Mouse (Mus musculus): Measurements from ENCODE around the gene Vcl. TPM values are rescaled to one million over a fixed set of nuclear protein-coding genes. Genes with fewer than 3 reads are reported as not detected.

The Vcl gene
- polyA plus RNA-seq, 1 experiment from 2014 or later = 14.3 TPM

- no peak overlapping the region for H3K4me3 ChIP-seq (replicated peaks; ENCODE audit: low read depth, low read length)
- H3K27me3 ChIP-seq (ENCODE audit: control insufficient read depth, insufficient read depth, low read length) = no peaks in the 10 kb centered on the region
- H3K9ac ChIP-seq (replicated peaks; ENCODE audit: low read length) = no peak overlapping the region
- H3K36me3 ChIP-seq (ENCODE audit: control insufficient read depth, insufficient read depth, low read length) = no peaks in the 10 kb centered on the region
- H3K9me3 ChIP-seq (ENCODE audit: control insufficient read depth, low read length) = no peaks in the 10 kb centered on the region
- WGBS = 37% methylated on average over 2 of the region's 2 CpGs
- ATAC-seq (ENCODE audit: low FRiP score, low TSS enrichment) (no peak), DNase-seq (no peak)
- H3K4me2 ChIP-seq (ENCODE audit: low read length) = no peak overlapping the region
- no peak overlapping the region for H3K27ac ChIP-seq (replicated peaks; ENCODE audit: low read depth, low read length)
- no peaks in the 10 kb centered on the region for H3K4me1 ChIP-seq (ENCODE audit: control insufficient read depth, insufficient read depth, low read length)
These were observed 35.1 kb downstream of the Vcl start for GRCm38 (mm10) chr14:20964285-20964684.

DNA sequence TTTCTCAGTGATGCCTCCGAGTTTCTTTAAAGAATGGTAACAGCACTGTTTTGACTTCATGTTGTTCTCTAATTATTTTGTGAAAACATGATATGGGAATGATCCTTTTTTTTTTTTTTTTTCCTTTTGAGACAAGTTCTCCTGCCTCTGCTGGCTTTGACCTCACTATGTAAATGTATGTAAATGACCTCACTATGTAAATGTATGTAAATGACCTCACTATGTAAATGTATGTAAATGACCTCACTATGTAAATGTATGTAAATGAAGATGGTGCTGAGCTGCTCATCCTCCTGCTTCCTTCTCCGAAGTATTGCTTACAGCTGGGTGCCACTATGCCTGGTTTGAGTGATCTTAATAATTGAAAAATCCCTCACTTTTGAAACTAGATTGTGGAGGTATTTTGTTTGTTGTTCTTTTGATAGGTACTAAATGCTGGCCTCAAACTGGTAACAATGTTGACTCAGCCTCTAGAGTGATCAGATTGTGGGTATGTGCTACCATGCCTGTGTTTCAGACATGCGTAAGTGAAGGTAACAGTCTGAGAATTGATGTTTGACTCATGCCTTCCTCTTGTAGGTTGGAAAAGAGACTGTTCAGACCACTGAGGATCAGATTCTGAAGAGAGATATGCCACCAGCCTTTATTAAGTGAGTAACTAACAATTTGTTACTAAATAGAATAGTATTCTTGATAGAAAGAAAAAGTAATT is 37.9 kb downstream of the Vcl start:
- Histone ChIP-seq H3K9ac (replicated peaks; ENCODE audit: low read length) (no peak overlapping the region), H3K9me3 (ENCODE audit: control insufficient read depth, low read length) (no peaks in the 10 kb centered on the region), H3K27me3 (ENCODE audit: control insufficient read depth, insufficient read depth, low read length) (no peaks in the 10 kb centered on the region), H3K36me3 (ENCODE audit: control insufficient read depth, insufficient read depth, low read length) (no peaks in the 10 kb centered on the region), H3K4me3 (replicated peaks; ENCODE audit: low read depth, low read length) (no peak overlapping the region), H3K27ac (replicated peaks; ENCODE audit: low read depth, low read length) (peak overlapping the region; percentile 52; the same call in 1 of the 2 replicates), H3K4me1 (ENCODE audit: control insufficient read depth, insufficient read depth, low read length) (no peaks in the 10 kb centered on the region; the same call in 1 of the 2 replicates), H3K4me2 (ENCODE audit: low read length) (no peak overlapping the region)
- ATAC-seq (ENCODE audit: low FRiP score, low TSS enrichment) = peak; percentile 80
- WGBS = 56% methylated on average over 3 of the region's 3 CpGs
- peak; percentile 35 for DNase-seq

DNA sequence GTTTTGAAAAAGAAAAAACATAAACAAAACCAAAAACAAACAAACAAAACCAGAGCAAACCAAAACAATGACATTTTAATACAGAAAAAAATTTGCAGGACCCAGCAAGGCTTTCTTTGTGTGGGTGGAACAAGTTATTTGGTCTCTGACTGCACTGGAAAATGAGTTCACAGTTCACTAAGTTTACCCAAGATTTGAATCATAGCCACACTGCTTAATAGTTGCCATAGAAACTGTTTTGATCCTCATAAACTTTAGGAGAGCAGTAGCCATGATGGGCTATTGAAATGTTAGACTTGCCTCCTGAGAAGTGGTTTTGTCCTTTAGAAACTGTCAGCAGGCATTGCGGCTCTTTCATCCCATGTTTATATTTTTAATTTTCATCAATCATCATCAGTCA is 39.9 kb downstream of the Vcl start:
- Histone ChIP-seq H3K4me1 (ENCODE audit: control insufficient read depth, insufficient read depth, low read length) (no peaks in the 10 kb centered on the region; the same call in 1 of the 2 replicates), H3K9ac (replicated peaks; ENCODE audit: low read length) (no peak overlapping the region), H3K9me3 (ENCODE audit: control insufficient read depth, low read length) (no peaks in the 10 kb centered on the region), H3K36me3 (ENCODE audit: control insufficient read depth, insufficient read depth, low read length) (no peaks in the 10 kb centered on the region), H3K4me3 (replicated peaks; ENCODE audit: low read depth, low read length) (no peak overlapping the region), H3K4me2 (ENCODE audit: low read length) (no peak overlapping the region), H3K27me3 (ENCODE audit: control insufficient read depth, insufficient read depth, low read length) (no peaks in the 10 kb centered on the region), H3K27ac (replicated peaks; ENCODE audit: low read depth, low read length) (no peak overlapping the region)
- WGBS = 58% methylated on average over 1 of the region's 1 CpGs
- ATAC-seq (ENCODE audit: low FRiP score, low TSS enrichment) = no peak
- no peak for DNase-seq

DNA sequence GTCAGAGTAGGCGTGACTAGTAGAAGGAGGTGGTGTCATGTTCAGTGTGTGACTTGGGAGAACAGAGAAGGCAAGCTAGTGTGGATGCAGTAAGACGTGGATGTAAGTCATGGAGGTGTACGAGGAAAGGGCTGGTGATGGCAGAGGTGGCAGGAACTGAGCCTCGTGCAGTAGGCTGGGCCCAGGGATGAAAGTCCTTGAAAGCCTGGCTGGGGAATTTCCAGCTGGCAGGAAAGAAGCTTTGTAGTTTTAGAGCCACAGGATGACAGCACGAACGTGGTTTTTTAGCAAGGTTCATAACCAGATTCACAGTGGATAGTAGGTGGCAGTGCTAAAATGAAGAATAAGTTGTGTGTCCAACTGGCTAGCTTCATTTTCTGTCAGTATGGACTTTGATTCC is 41.2 kb downstream of the Vcl start:
- DNase-seq (peak; percentile 9), ATAC-seq (ENCODE audit: low FRiP score, low TSS enrichment) (no peak)
- Histone ChIP-seq H3K27ac (replicated peaks; ENCODE audit: low read depth, low read length) (no peak overlapping the region), H3K36me3 (ENCODE audit: control insufficient read depth, insufficient read depth, low read length) (no peaks in the 10 kb centered on the region), H3K4me2 (ENCODE audit: low read length) (no peak overlapping the region), H3K4me1 (ENCODE audit: control insufficient read depth, insufficient read depth, low read length) (no peaks in the 10 kb centered on the region; the same call in 1 of the 2 replicates), H3K4me3 (replicated peaks; ENCODE audit: low read depth, low read length) (no peak overlapping the region), H3K27me3 (ENCODE audit: control insufficient read depth, insufficient read depth, low read length) (no peaks in the 10 kb centered on the region), H3K9me3 (ENCODE audit: control insufficient read depth, low read length) (no peaks in the 10 kb centered on the region), H3K9ac (replicated peaks; ENCODE audit: low read length) (no peak overlapping the region)
- 47% methylated on average over 6 of the region's 6 CpGs for WGBS

- no peak overlapping the region for H3K27ac ChIP-seq (replicated peaks; ENCODE audit: low read depth, low read length)
- no peak overlapping the region for H3K4me3 ChIP-seq (replicated peaks; ENCODE audit: low read depth, low read length)
- H3K4me1 ChIP-seq (ENCODE audit: control insufficient read depth, insufficient read depth, low read length) = no peaks in the 10 kb centered on the region; the same call in 1 of the 2 replicates
- no peak overlapping the region for H3K4me2 ChIP-seq (ENCODE audit: low read length)
- ATAC-seq (ENCODE audit: low FRiP score, low TSS enrichment) (no peak), DNase-seq (peak; percentile 14)
- 82% methylated on average over 9 of the region's 9 CpGs for WGBS
- H3K27me3 ChIP-seq (ENCODE audit: control insufficient read depth, insufficient read depth, low read length) = no peaks in the 10 kb centered on the region
- H3K36me3 ChIP-seq (ENCODE audit: control insufficient read depth, insufficient read depth, low read length) = no peaks in the 10 kb centered on the region
- no peak overlapping the region for H3K9ac ChIP-seq (replicated peaks; ENCODE audit: low read length)
- no peaks in the 10 kb centered on the region for H3K9me3 ChIP-seq (ENCODE audit: control insufficient read depth, low read length)
These were observed 41.7 kb downstream of the Vcl start for GRCm38 (mm10) chr14:20970927-20971326.

DNA sequence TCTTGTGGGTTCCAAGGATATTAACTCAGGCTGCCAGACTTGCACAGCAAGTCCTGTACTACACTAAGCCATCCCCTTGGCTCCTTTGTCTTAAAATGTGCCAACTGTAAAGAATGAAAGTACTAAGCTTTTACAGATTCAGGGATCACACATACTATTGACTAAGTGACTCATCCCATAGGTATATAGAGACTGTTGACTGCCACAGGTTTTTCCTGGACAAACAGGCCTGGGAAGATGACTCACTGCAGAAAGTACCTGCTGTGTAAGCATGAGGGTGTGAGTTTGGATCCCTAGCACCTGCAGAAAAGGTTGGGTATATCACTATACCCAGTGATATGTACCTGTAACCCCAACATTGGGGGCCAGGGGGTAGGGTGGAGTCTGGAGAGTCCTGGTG is 44.6 kb downstream of the Vcl start:
- no peak for ATAC-seq (ENCODE audit: low FRiP score, low TSS enrichment)

GRCm38 (mm10) chr14:20976741-20977140 is 47.5 kb downstream of the Vcl start:
- Histone ChIP-seq H3K9me3 (ENCODE audit: control insufficient read depth, low read length) (no peaks in the 10 kb centered on the region), H3K36me3 (ENCODE audit: control insufficient read depth, insufficient read depth, low read length) (no peaks in the 10 kb centered on the region), H3K4me3 (replicated peaks; ENCODE audit: low read depth, low read length) (no peak overlapping the region), H3K4me1 (ENCODE audit: control insufficient read depth, insufficient read depth, low read length) (no peaks in the 10 kb centered on the region), H3K9ac (replicated peaks; ENCODE audit: low read length) (no peak overlapping the region), H3K27me3 (ENCODE audit: control insufficient read depth, insufficient read depth, low read length) (no peaks in the 10 kb centered on the region), H3K4me2 (ENCODE audit: low read length) (no peak overlapping the region), H3K27ac (replicated peaks; ENCODE audit: low read depth, low read length) (no peak overlapping the region)
- 90% methylated on average over 1 of the region's 1 CpGs for WGBS
- no peak for DNase-seq
- ATAC-seq (ENCODE audit: low FRiP score, low TSS enrichment) = no peak

More for the DNA sequence above, 44.6 kb downstream of the Vcl start:
- Histone ChIP-seq H3K9ac (replicated peaks; ENCODE audit: low read length) (no peak overlapping the region), H3K27ac (replicated peaks; ENCODE audit: low read depth, low read length) (no peak overlapping the region), H3K27me3 (ENCODE audit: control insufficient read depth, insufficient read depth, low read length) (no peaks in the 10 kb centered on the region), H3K9me3 (ENCODE audit: control insufficient read depth, low read length) (no peaks in the 10 kb centered on the region), H3K36me3 (ENCODE audit: control insufficient read depth, insufficient read depth, low read length) (no peaks in the 10 kb centered on the region), H3K4me2 (ENCODE audit: low read length) (no peak overlapping the region), H3K4me1 (ENCODE audit: control insufficient read depth, insufficient read depth, low read length) (no peaks in the 10 kb centered on the region; the same call in 1 of the 2 replicates), H3K4me3 (replicated peaks; ENCODE audit: low read depth, low read length) (no peak overlapping the region)
- no peak for DNase-seq

- ATAC-seq (ENCODE audit: low FRiP score, low TSS enrichment) (no peak), DNase-seq (no peak)
- no peak overlapping the region for H3K9ac ChIP-seq (replicated peaks; ENCODE audit: low read length)
- no peak overlapping the region for H3K4me2 ChIP-seq (ENCODE audit: low read length)
- no peaks in the 10 kb centered on the region for H3K4me1 ChIP-seq (ENCODE audit: control insufficient read depth, insufficient read depth, low read length)
- H3K4me3 ChIP-seq (replicated peaks; ENCODE audit: low read depth, low read length) = no peak overlapping the region
- no peak overlapping the region for H3K27ac ChIP-seq (replicated peaks; ENCODE audit: low read depth, low read length)
- no peaks in the 10 kb centered on the region for H3K9me3 ChIP-seq (ENCODE audit: control insufficient read depth, low read length)
- H3K27me3 ChIP-seq (ENCODE audit: control insufficient read depth, insufficient read depth, low read length) = no peaks in the 10 kb centered on the region
- 75% methylated on average over 2 of the region's 2 CpGs for WGBS
- no peaks in the 10 kb centered on the region for H3K36me3 ChIP-seq (ENCODE audit: control insufficient read depth, insufficient read depth, low read length)
These were observed 48.5 kb downstream of the Vcl start for GRCm38 (mm10) chr14:20977726-20978125.

- 43% methylated on average over 2 of the region's 2 CpGs for WGBS
- peak; percentile 42 for DNase-seq
These were observed 54.6 kb downstream of the Vcl start for GRCm38 (mm10) chr14:20983832-20984231.

More at GRCm38 (mm10) chr14:20983832-20984231, 54.6 kb downstream of the Vcl start:
- H3K4me2 ChIP-seq (ENCODE audit: low read length) = no peak overlapping the region
- no peaks in the 10 kb centered on the region for H3K9me3 ChIP-seq (ENCODE audit: control insufficient read depth, low read length)
- H3K27me3 ChIP-seq (ENCODE audit: control insufficient read depth, insufficient read depth, low read length) = no peaks in the 10 kb centered on the region
- ATAC-seq (ENCODE audit: low FRiP score, low TSS enrichment) = no peak
- H3K36me3 ChIP-seq (ENCODE audit: control insufficient read depth, insufficient read depth, low read length) = no peaks in the 10 kb centered on the region
- H3K9ac ChIP-seq (replicated peaks; ENCODE audit: low read length) = no peak overlapping the region
- no peak overlapping the region for H3K27ac ChIP-seq (replicated peaks; ENCODE audit: low read depth, low read length)
- H3K4me3 ChIP-seq (replicated peaks; ENCODE audit: low read depth, low read length) = no peak overlapping the region
- no peaks in the 10 kb centered on the region for H3K4me1 ChIP-seq (ENCODE audit: control insufficient read depth, insufficient read depth, low read length)
